Mouse (Mus musculus): ENCODE measurements around the gene Hoxd10. TPM values are rescaled to one million over a fixed set of nuclear protein-coding genes. Genes with fewer than 3 reads are reported as not detected.

Hoxd10 gene
- polyA plus RNA-seq (2012; rRNA removed) = 2.6 and 4.0 TPM in 2 replicates

DNA sequence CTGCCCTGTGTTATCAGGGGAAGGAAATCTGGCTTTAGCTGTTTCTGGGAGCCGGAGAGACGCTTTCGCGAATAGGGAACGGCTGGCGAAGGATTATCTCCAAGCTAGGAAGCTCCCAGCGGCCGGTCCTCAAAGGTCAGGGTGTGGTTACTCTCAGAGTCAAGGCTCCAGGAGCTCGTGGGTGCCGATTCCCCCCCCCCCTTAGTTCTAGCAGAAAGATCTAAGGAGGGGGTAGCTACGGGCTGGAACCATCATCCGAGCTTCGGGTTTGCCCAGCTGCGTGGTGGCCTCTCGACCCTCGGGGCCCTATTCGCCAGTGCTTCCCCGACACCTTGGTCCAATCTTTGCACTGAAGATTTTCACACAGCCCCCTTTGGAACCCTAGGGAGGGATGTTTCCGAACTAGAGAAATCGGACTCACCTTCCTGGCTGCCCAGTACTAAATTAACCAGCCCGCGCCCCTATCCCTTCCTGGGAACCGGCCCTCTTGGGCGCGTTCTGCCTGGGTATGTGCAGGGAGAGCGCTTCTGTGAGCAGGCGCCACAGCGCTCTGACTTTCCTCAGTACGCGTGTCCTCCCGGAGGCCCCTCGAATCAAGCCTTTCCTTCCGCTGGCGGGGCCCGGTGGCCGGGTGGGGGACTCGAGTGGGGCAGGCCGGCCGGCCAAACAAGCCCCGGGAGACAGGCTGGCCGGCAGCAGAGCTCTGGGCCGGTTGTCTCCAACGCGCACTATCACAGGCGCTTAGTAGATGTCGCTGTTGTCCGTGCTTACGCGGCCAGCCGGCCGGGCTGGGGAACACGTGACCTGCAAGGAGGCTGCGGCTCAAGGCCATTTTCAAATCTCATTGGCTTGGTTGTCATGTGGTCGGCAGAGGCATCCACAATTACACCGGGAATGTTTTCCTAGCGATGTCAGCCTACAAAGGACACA, at the start of gene Hoxd10:
Hoxd10 (plus strand) TSS at position 903 of the 930 bp plus-strand sequence.

DNA sequence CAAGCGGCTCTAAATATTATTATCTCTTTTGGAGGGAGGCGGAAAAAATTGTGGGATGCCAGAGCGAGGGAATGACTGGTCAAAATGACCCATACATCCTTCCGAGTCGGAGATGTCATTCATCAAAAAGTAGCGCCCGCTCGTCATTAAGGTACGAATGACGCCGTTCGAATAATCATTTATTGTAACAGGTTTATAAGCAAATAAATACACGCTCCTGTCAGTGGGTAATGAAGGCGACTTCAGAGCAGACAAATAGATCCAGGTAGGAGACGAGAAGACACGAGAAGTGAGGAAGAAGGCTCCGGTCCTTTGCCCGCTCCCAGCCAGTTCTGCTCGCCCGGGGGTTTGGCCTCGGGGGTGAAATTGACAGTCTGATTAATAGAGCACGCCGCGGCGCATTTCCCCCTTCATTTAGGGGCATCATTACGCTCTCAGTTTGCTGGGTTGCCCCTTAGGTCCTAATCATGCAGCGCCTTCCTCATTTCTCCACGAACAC, 32.2 kb upstream of the Hoxd10 start, which contains the start of gene Evx2:
Evx2 (minus strand) TSS at position 51 of the 499 bp plus-strand sequence.

DNA sequence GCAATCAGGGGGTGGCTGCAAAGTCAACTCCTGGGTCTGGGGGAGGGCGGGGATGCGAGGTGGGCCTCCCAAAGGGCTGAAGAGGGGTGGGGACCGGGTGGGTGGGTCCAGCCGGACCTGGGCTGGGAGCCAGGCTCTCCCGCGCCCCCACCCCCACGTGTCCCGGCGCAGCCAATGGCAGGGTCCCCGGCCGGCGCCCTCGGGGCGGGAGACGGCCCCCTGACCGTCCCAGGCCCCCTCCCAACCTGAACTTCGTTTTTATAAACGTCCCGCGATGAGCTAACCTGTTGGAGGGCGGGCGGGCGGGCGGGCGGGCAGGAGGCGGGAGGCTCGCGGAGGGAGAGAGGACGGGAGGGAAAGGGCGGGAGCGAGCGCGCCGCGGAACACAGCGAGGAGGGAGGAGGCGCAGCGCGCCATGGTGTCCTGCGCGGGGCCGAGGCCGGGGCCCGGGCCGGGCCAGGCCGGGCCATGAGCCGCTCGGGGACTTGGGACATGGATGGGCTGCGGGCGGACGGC, 23.8 kb upstream of the Hoxd10 start, which contains the start of gene Hoxd13:
Hoxd13 (plus strand) TSS at position 469 of the 516 bp plus-strand sequence.

DNA sequence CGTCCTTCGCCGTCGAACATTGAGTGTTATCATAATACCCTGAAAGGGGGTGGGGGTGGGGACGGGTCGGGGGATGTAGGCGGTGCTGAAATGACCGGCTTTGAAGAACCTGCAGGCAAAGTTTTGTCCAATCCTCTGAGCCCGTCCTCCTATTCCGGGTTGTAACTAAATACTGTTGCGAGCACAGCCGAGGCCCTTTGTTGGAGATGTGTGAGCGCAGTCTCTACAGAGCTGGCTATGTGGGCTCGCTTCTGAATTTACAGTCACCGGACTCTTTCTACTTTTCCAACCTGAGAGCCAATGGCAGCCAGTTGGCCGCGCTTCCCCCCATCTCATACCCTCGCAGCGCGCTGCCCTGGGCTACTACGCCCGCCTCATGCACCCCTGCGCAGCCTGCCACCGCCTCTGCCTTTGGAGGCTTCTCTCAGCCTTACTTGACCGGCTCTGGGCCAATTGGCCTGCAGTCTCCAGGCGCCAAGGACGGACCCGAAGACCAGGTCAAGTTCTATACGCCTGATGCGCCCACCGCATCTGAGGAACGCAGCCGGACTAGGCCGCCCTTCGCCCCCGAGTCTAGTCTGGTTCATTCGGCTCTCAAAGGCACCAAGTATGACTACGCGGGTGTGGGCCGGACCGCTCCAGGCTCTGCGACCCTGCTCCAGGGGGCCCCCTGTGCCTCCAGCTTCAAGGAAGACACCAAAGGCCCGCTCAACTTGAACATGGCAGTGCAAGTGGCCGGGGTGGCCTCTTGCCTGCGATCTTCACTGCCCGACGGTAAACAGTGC, 16.7 kb upstream of the Hoxd10 start, which contains the start of gene Hoxd12:
Hoxd12 (plus strand) TSS at position 133 of the 785 bp plus-strand sequence.

DNA sequence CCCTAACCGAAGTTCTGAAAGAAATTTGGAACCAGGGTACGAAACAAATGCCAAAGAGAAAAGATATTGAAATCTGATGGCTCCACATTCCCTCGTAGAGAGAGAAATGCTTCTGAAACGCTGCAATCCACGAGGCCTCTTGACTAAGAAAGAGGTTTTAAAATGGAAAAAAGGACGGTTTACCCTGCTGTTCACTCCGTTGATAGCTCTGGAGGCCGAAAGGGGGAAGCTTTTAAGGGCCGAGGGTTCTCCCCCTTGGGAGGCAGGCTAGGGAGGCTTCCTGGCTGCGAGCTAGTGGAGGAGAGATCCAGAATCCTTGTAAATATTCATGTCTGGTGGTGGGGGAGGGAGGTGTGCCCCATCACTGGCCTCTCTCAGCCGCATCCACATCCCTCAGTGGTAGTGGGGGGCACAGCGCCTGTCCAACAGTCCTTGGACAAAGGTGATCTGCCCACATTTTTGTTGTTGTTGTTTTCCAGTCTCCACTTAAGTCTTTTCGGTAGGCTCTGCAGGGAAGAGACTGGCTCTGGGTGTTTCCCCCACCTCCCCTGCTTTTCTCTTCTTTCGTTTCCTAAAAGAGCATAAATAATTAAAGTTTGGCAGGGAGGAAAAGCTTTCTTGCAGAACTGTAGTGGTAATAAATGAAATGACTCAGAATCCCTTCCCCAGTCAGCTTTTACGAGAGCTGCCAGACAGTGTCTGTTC, 12.7 kb upstream of the Hoxd10 start, which contains the start of gene Hoxd11:
Hoxd11 (plus strand) TSS at position 667 of the 705 bp plus-strand sequence.

DNA sequence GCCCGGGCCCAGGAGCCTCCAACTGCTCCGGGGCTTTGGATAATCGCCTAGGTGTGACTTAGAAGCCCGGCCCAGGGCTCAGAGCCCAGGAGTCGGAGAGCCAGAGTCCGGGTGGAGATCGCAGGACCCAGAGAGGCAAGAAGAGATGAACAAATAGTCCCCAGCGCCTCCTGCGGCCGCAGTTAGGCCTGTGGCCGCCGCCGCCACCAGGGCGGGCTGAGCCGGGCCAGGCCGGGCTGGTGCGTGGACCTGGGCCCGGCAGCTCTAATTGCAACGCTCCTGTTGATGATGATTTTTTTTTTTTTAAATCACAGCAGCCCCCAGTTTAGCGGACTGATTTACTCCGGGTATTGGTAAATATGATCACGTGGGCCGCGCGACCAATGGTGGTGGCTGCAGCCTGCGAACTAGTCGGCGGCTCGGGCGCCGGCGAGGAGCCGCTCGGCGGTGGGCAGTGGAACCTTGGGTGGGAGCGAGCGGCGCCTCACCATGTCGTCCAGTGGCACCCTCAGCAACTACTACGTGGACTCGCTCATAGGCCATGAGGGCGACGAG, 5.9 kb downstream of the Hoxd10 start, which contains the start of gene Hoxd9:
Hoxd9 (plus strand) TSS at position 161 of the 555 bp plus-strand sequence.

DNA sequence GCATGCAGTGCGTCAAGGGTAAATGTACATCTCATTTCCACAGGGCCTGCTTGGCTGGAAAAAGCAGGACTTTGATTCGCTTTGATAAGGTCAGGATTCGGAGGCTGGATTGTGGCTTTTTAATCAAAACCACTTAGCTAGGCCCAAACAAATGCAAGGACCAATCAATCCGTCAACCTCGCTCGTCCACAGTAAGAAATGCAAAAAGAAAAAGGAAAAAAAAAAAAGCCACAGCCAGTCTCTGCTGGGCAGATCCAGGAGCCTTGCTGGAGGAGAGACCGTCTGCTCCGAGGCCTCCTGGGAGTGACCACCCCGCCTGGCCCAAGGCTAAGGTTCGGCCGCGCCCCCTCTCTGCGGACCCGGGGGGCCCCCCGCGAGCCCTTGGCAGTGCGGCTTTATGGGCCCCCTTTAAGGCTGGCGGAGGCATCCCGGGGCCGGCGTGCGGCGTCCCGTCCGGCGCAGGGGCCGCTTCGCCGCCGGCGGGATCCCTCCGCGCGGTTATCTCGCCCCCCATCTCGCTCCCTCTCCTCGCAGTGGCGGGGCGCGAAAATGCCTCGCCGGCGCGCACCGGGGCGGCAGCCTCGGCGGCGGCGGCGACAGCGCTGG, 12.8 kb downstream of the Hoxd10 start, which contains the start of gene Hoxd8:
Hoxd8 (plus strand) TSS at position 223 of the 606 bp plus-strand sequence.

DNA sequence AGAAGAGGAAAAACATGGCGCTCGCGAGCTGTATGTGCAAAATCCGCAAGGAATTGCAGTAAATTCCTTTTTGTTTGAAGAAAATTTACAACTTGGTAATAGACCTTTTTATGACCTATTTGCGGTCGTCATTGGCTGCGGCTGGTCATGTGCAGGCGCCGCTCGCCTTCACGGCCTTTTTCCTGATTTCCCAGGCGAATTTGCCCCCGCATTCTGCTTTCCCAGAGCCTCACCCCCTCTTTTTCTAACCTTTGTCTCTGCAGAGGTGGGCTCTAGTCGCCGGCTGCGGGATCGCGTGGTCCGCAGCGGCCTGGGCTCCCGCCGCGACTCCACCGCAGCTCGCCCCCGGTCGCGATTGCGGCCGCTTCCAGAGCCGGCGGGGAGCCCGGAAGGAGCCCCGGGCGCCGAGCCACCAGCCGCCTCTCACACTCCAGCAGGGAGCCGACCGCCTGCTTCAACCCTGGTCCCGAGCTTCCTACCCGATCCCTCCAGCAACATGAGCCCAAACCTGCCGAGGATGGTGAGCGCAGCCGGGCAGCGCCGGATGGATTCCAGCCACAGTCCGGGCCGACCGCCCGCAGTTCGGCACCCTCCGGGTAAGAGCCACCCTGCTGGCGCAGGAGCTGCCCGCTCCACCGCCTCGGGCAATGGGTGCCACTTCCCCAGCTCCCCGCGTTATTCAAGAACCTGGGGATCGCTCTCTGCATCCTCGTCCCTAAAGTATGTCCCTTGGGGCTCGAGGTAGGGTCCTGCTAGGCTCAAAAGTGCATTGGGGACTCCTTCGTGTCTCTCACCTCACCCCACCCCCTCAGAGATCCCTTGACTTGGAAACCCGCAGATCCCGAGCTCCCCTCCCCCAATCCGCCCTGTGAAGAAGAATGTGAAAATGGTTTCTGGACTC, 20.2 kb downstream of the Hoxd10 start, which contains the start of the genes Hoxd3 and Hoxd4:
Hoxd3 (plus strand) TSS at position 207 of the 901 bp plus-strand sequence.
Hoxd4 (plus strand) TSS at position 209 of the 901 bp plus-strand sequence.

DNA sequence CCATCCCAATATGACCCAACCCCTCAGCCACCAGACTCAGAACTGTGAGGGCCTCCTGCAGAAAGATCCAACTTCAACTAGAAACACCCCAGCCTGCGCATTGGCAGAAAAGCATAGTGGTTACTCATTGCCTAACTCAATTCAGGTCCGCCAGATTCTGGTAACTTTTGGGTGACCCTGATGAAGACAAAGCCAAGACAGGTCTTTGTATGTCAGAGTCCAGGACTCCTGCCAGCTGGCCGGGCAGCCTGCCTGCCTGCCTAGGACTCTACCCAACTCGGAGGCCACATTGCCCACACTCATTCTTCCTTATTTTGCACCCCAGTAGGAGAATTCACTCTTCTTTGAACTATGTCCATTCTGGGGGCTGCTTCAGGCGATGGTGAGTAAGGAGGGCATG, 34.8 kb downstream of the Hoxd10 start, which contains the start of gene Gm28230:
Gm28230 (plus strand) TSS at position 178 of the 400 bp plus-strand sequence.

Other genes starting within 250 kb of the Hoxd10 start
- 3.1 and 4.2 TPM in 2 replicates for gene Lnpk, start 112.5 kb upstream of the Hoxd10 start, polyA plus RNA-seq (2012; rRNA removed)
- gene Evx2, start 32.4 kb upstream of the Hoxd10 start, polyA plus RNA-seq (2012; rRNA removed) = 0.09 TPM in 1 of 2 replicates, not detected in the other
- not detected in 2 replicates for gene Hoxd13, start 23.6 kb upstream of the Hoxd10 start, polyA plus RNA-seq (2012; rRNA removed)
- not detected in 2 replicates for gene Hoxd12, start 16.9 kb upstream of the Hoxd10 start, polyA plus RNA-seq (2012; rRNA removed)
- gene Hoxd11, start 12.4 kb upstream of the Hoxd10 start, polyA plus RNA-seq (2012; rRNA removed) = 5.3 and 8.9 TPM in 2 replicates
- gene Hoxd9, start 5.8 kb downstream of the Hoxd10 start, polyA plus RNA-seq (2012; rRNA removed) = 36.3 and 61.8 TPM in 2 replicates
- gene Hoxd8, start 12.7 kb downstream of the Hoxd10 start, polyA plus RNA-seq (2012; rRNA removed) = 53.7 and 57.4 TPM in 2 replicates
- 33.7 and 35.8 TPM in 2 replicates for gene Hoxd3, start 20.0 kb downstream of the Hoxd10 start, polyA plus RNA-seq (2012; rRNA removed)
- gene Hoxd4, start 20.0 kb downstream of the Hoxd10 start, polyA plus RNA-seq (2012; rRNA removed) = 64.9 and 92.3 TPM in 2 replicates
- gene Gm28230, start 34.8 kb downstream of the Hoxd10 start, polyA plus RNA-seq (2012; rRNA removed) = 5.1 and 7.9 TPM in 2 replicates
- gene Hoxd1, start 71.1 kb downstream of the Hoxd10 start, polyA plus RNA-seq (2012; rRNA removed) = not detected in 2 replicates
- gene Mtx2, start 133.9 kb downstream of the Hoxd10 start, polyA plus RNA-seq (2012; rRNA removed) = 58.5 and 107 TPM in 2 replicates